Mouse (Mus musculus) testis, postnatal 10 days (tissue): ENCODE results near the gene Nploc4.

ENCODE experiments used
- DNase-seq: peaks from one replicate; pipeline ENCODE4 v3.0.0; 2021; ENCODE audit warnings: low spot score

Gene Nploc4

DNA sequence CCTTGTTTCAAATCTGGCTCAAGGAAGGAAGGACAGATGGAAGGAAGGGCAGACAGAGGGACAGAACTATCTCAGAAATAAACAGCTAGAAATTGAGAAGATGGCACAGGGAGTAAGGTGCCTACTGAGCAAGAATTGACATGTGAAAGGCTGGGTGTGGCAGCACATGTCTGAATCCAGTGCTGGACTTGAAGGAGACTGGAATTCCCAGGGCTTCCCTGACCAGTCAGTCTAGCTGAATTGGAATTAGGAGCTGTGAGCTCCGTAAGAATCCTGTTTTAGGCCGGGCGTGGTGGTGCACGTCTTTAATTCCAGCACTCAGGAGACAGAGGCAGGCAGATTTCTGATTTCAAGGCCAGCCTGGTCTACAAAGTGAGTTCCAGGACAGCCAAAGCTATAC lies 95.8 kb downstream of the Nploc4 start:
- DNase-seq, result no peak

DNA sequence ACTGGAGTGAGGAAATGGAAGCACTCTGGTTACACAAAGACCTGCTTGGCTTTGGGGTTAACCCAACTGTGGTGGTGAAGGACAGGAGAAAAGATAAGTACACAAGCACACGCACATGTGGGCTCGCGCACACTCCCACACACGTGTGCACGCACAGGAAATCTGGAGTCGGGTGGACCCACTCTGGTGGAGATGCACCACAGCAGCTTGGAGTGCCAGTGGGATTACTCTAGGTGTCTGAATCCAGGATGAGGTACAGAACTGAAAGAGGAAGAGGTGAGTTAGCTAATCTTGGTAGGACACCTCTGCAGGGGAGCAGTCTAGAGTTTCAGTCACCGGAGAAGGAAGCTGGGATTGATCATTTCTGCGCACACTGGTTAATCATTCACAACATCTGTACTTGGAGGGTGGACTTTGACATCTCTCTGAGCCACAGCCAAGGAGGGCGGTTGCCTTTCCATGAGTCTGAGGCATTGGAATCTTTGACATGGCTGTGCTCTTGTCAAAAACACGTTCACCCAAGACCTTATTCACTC lies 97.5 kb downstream of the Nploc4 start:
- DNase-seq, result no peak

DNA sequence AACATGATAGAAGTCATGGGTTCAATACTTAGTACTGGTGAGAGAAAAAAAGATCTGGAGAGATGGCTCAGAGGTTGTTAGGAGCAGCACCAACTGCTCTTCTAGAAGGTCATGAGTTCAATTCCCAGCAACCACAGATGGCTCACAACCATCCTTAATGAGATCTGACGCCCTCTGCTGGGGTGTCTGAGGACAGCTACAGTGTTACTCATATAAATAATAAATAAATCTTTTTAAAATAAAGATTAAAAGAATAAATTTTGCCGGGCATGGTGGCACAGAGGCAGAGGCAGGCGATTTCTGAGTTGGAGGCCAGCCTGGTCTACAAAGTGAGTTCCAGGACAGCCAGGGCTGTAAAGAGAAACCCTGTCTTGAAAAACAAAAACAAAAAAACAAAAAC lies 98.7 kb downstream of the Nploc4 start:
- no peak for DNase-seq

DNA sequence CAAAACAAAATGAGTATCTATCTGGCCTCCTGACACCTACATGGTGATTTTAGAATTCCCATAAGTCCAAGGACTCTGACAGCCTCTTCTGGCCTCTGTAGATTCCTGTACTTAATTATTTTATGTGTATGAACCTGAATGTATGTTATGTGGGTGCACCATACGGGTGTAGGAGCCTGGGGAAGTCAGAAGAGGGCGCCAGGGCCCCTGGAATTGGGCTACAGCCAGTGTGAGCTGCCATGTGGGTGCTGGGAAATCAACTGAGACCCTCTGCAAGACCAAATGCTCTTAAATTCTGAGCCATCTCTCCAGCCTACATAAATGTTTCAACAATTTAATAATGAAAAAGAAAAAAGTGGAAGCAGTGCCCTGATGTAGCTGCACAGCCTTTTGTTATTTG lies 100.1 kb downstream of the Nploc4 start:
- no peak for DNase-seq

DNA sequence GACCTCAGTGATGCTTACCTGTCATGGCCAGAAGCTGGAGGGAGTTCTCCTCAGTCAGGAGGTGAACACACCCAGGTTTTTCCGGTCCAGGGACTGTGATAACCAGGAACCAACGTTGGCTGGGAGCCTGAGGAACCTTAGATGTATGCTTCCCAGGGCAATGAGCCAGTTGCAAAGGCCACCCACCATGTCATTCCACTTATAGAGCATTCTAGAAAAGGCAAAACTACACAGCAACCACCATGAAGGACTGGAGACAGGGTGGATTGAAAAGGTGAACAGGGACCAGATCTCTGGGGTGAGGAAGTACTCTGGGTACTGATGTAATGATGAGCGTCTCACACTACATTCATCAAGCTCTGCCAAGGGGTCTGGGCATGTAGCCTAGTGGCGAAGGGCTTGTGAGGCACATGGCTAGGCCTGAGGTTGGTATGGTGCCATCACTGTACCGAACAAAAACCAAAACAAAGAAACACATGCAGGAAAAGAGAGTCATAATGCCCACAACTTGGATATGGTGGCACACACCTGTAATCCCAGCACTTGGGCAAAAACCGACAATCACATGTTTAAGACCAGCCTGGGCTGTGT lies 102.0 kb downstream of the Nploc4 start:
- no peak for DNase-seq
